Mouse (Mus musculus) MEL (cell line): Measurements from ENCODE around the gene Eif2b3. TPM values are rescaled to one million over a fixed set of nuclear protein-coding genes. Genes with fewer than 3 reads are reported as not detected.

Source experiments
- DNase-seq: peaks from one replicate; pipeline ENCODE4 v3.0.0; 2011; ENCODE audit warnings: low read depth, low spot score
- H3K27ac ChIP-seq: 2 replicates; pipeline ENCODE4 v1.5.1; 2012; ENCODE audit warnings: low read depth, mild to moderate bottlenecking, control low read depth, low read length, moderate library complexity; ENCODE audit not compliant: control insufficient read depth
- H3K27me3 ChIP-seq, 2 experiments: fragments of 150-350 bp in 1 of 2; sonication (generic) in 1 of 2; 2 replicates each; pipeline ENCODE4 v1.6.1; 2012; ENCODE audit warnings: low read length in 2 of 2, mild to moderate bottlenecking in 2 of 2, improper control_type of control experiment in 1 of 2, moderate library complexity in 1 of 2; ENCODE audit not compliant: insufficient read depth in 2 of 2, control insufficient read depth in 1 of 2
- H3K36me3 ChIP-seq, 2 experiments: 2 replicates each; pipeline ENCODE4 v1.6.1; 2012 to 2014; ENCODE audit warnings: low read length in 2 of 2, improper control_type of control experiment in 1 of 2, inconsistent platforms in 1 of 2, mild to moderate bottlenecking in 1 of 2; ENCODE audit not compliant: insufficient read depth in 2 of 2, control insufficient read depth in 1 of 2
- H3K4me1 ChIP-seq, 2 experiments: fragments of 150-350 bp in 1 of 2; sonication (generic) in 1 of 2; 2 replicates each; pipeline ENCODE4 v1.6.1; 2012; ENCODE audit warnings: low read length in 2 of 2, improper control_type of control experiment in 1 of 2, mild to moderate bottlenecking in 1 of 2; ENCODE audit not compliant: insufficient read depth in 2 of 2, control insufficient read depth in 1 of 2
- H3K4me3 ChIP-seq, 2 experiments: fragments of 150-350 bp in 1 of 2; sonication (generic) in 1 of 2; 2 replicates each; pipeline ENCODE4 v1.5.1; 2012; ENCODE audit warnings: low read depth in 2 of 2, low read length in 2 of 2, mild to moderate bottlenecking in 2 of 2, moderate library complexity in 2 of 2, control low read depth in 1 of 2, improper control_type of control experiment in 1 of 2; ENCODE audit not compliant: control insufficient read depth in 1 of 2, insufficient read depth in 1 of 2
- H3K79me2 ChIP-seq: 2 replicates; pipeline ENCODE4 v1.6.1; 2012; ENCODE audit warnings: mild to moderate bottlenecking, low read length, moderate library complexity; ENCODE audit not compliant: control insufficient read depth, poor library complexity, insufficient read depth
- H3K9ac ChIP-seq: 2 replicates; pipeline ENCODE4 v1.6.1; 2012; ENCODE audit warnings: low read depth, mild to moderate bottlenecking, control low read depth, low read length, moderate library complexity; ENCODE audit not compliant: control insufficient read depth, poor library complexity, severe bottlenecking
- H3K9me3 ChIP-seq: fragments of 150-350 bp; sonication (generic); replicated peaks from 2 replicates; pipeline ENCODE4 v1.6.1; 2012; ENCODE audit warnings: mild to moderate bottlenecking, low read length, improper control_type of control experiment, moderate library complexity; ENCODE audit not compliant: insufficient read depth
- BHLHE40 ChIP-seq: IDR thresholded peaks from 2 replicates; pipeline ENCODE4 v1.6.1; 2012; ENCODE audit warnings: low read depth, mild to moderate bottlenecking, inconsistent platforms, low read length, improper control_type of control experiment, borderline replicate concordance
- CHD2 ChIP-seq: IDR thresholded peaks from 2 replicates; pipeline ENCODE4 v1.6.1; 2011; ENCODE audit warnings: low read length, improper control_type of control experiment
- CTCF ChIP-seq, 3 experiments: IDR thresholded peaks in 2 of 3; conservative IDR thresholded peaks in 1 of 3; 2 replicates each; pipeline ENCODE4 v1.5.1; 2011 to 2012; ENCODE audit warnings: low read length in 3 of 3, low read depth in 2 of 3, mild to moderate bottlenecking in 2 of 3, improper control_type of control experiment in 1 of 3, inconsistent platforms in 1 of 3, mixed read lengths in 1 of 3, moderate library complexity in 1 of 3; ENCODE audit not compliant: control insufficient read depth in 1 of 3, insufficient read depth in 1 of 3, poor library complexity in 1 of 3, severe bottlenecking in 1 of 3
- E2F4 ChIP-seq: IDR thresholded peaks from 2 replicates; pipeline ENCODE4 v1.6.1; 2011; ENCODE audit warnings: low read depth, low read length, improper control_type of control experiment, borderline replicate concordance
- JUND ChIP-seq: IDR thresholded peaks from 2 replicates; pipeline ENCODE4 v1.6.1; 2011; ENCODE audit warnings: low read depth, mild to moderate bottlenecking, improper control_type of control experiment, low read length
- KAT2A ChIP-seq: conservative IDR thresholded peaks from 2 replicates; pipeline ENCODE4 v1.6.1; 2012; ENCODE audit warnings: low read depth, low read length, improper control_type of control experiment, inconsistent platforms
- MAFK ChIP-seq: IDR thresholded peaks from 2 replicates; pipeline ENCODE4 v1.6.1; 2011; ENCODE audit warnings: low read depth, mild to moderate bottlenecking, low read length, improper control_type of control experiment, borderline replicate concordance
- MYC ChIP-seq: IDR thresholded peaks from 2 replicates; pipeline ENCODE4 v1.6.1; 2011; ENCODE audit warnings: low read depth, mild to moderate bottlenecking, low read length, improper control_type of control experiment, moderate library complexity
- NELFE ChIP-seq: IDR thresholded peaks from 2 replicates; pipeline ENCODE4 v1.6.1; 2011; ENCODE audit warnings: low read depth, low read length, improper control_type of control experiment
- SMC3 ChIP-seq: IDR thresholded peaks from 2 replicates; pipeline ENCODE4 v1.6.1; 2011; ENCODE audit warnings: low read depth, low read length, improper control_type of control experiment
- TAL1 ChIP-seq: IDR thresholded peaks from 2 replicates; pipeline ENCODE4 v1.6.1; 2012; ENCODE audit warnings: mild to moderate bottlenecking, inconsistent platforms, low read length, moderate library complexity, mixed read lengths
- TCF12 ChIP-seq: IDR thresholded peaks from 2 replicates; pipeline ENCODE4 v1.6.1; 2014; ENCODE audit warnings: low read depth, mild to moderate bottlenecking, inconsistent platforms, low read length, improper control_type of control experiment, moderate library complexity
- ZC3H11A ChIP-seq: IDR thresholded peaks from 2 replicates; pipeline ENCODE4 v1.6.1; 2012; ENCODE audit warnings: low read depth, mild to moderate bottlenecking, inconsistent platforms, low read length, improper control_type of control experiment
- ZKSCAN1 ChIP-seq: IDR thresholded peaks from 2 replicates; pipeline ENCODE4 v1.6.1; 2012; ENCODE audit warnings: low read depth, mild to moderate bottlenecking, inconsistent platforms, low read length, improper control_type of control experiment, moderate library complexity
- ZNF384 ChIP-seq: IDR thresholded peaks from 2 replicates; pipeline ENCODE4 v1.6.1; 2012; ENCODE audit warnings: low read depth, mild to moderate bottlenecking, inconsistent platforms, low read length, improper control_type of control experiment
- polyA plus RNA-seq, 2 experiments: library from polyadenylated mRNA; stranded (reverse) in 1 of 2; unstranded in 1 of 2; fragments of >175 nt in 1 of 2; fragments of >200 nt in 1 of 2; gene quantifications; 2 replicates each; pipeline versions ENCODE4 v1.2.1 to v1.2.4; 2012; ENCODE audit warnings: low replicate concordance in 2 of 2, low read depth in 1 of 2; ENCODE audit not compliant: insufficient read length in 2 of 2, insufficient read depth in 1 of 2, missing spikeins in 1 of 2
- total RNA-seq: library from RNA; depleted of rRNA; stranded (reverse); fragments of 300-350 nt; gene quantifications from 2 replicates; pipeline ENCODE4 v1.2.3, GENCODE M21; 2012

The Eif2b3 gene
- total and polyA plus RNA-seq, 3 experiments = 77.5 to 79.3 TPM; not detected in 1

DNA sequence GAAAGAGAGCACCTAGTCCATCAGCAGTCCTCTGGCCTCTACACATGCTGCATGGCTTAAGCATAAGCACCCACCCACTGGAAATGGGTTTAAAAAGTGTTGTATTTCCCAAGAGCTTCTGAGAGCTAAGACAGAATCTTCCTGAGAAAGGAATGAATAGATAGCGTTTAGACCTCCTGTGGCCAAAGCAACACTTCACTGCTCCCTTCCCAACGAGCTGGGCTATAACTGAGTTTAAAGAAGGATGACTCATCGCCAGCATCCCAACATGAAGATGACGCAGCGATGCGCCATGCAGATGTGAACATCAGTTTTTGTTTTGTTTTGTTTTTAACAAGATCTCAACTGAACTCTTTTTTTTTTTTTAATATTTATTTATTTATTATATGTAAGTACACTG lies 5.6 kb upstream of the Eif2b3 start:
- Histone ChIP-seq H3K36me3 (peaks cover 0 to under 1% of the 10 kb centered on the region in 2 experiments; a peak in 2 of 4 replicates), H3K4me3 (no peak overlapping the region), H3K27me3 (peaks cover under 1 to 4% of the 10 kb centered on the region in 2 experiments; a peak in 2 of 4 replicates)
- peak; percentile 33 for DNase-seq
- TF ChIP-seq NELFE (no peak), E2F4 (no peak)
- TF ChIP-seq, all 39 proteins: peak for 0
- Histone ChIP-seq H3K9me3 (no peaks in the 10 kb centered on the region), H3K9ac (no peak overlapping the region), H3K79me2 (no peaks in the 10 kb centered on the region), H3K27ac (no peak overlapping the region), H3K4me1 (no peaks in the 10 kb centered on the region)

DNA sequence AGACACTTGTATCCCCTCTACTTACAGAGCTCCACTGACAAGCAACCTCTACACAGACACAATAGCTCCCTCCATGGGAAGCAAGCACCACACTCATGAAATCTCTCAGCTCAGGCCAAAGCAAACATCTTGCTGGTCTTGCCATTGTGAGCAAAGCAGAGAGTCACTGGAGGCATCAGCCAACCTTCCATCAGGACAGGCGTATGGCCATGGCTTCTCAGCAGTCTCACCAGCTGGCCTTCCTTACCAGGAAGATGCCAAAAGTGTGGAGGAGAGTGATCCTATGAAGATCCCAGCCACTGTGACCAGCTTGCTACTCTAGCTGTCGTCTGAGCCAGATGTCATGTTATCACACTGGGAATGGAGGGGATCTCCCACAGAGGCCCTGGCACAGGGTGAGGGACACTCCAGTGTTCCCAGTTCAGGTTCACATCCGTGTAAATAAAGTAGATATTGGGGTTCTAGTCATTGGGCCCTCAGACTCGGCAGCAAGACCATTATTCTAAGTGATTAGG lies 4.2 kb upstream of the Eif2b3 start:
- Histone ChIP-seq H3K27me3 (peaks cover 0 to 2% of the 10 kb centered on the region in 2 experiments; a peak in 1 of 4 replicates), H3K79me2 (peaks cover 6% of the 10 kb centered on the region; the same call in 1 of the 2 replicates), H3K4me1 (no peaks in the 10 kb centered on the region), H3K9me3 (no peaks in the 10 kb centered on the region), H3K27ac (no peak overlapping the region), H3K9ac (no peak overlapping the region), H3K36me3 (peaks cover 0 to 3% of the 10 kb centered on the region in 2 experiments; a peak in 2 of 4 replicates), H3K4me3 (no peak overlapping the region)
- no peak for DNase-seq
- TF ChIP-seq ZNF384 = no peak
- TF ChIP-seq TAL1 = no peak
- TF ChIP-seq MYC = no peak
- no peak for TF ChIP-seq JUND
- no peak for TF ChIP-seq MAFK
- no peak for TF ChIP-seq ZC3H11A
- no peak for TF ChIP-seq TCF12
- no peak for TF ChIP-seq CHD2
- no peak for TF ChIP-seq BHLHE40
- no peak for TF ChIP-seq ZKSCAN1
- no peak for TF ChIP-seq KAT2A

DNA sequence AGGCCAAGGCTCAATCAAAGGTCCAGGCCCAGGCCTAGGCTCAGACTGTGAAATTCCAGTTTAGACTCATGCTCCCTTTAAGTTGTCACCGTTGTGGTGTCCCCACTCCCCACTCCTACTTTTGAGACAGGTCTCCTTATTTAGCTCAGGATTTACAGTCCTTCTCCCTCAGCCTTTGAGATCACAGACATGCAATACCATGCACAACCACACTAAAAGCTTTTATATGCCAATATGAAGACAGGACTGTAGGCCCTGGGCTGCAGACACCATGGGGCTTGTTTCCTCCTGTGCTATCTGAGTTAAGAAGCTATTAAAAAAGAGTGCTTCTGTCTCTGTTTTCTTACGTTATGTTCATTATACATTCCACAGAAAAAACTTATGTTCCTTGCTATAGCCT lies 1.5 kb upstream of the Eif2b3 start:
- TF ChIP-seq SMC3 (no peak), CTCF (IDR thresholded peaks at IDR 0.05 in 2 of 3, conservative IDR thresholded peaks at IDR 0.05 in 1 of 3; ENCODE audit: control insufficient read depth in 1 of 3, insufficient read depth in 1 of 3, low read depth in 2 of 3, low read length in 3 of 3, poor library complexity in 1 of 3, severe bottlenecking in 1 of 3) (peak in 1 of 3 experiments; percentile 19; a peak in 1 of 6 replicates), CHD2 (no peak)
- no peaks in the 10 kb centered on the region; a peak in 1 of 4 replicates for H3K27me3 ChIP-seq
- no peaks in the 10 kb centered on the region for H3K9me3 ChIP-seq
- H3K36me3 ChIP-seq = peaks cover 6 to 15% of the 10 kb centered on the region in 2 experiments
- H3K79me2 ChIP-seq = peaks cover 19% of the 10 kb centered on the region
- peaks cover 0 to 3% of the 10 kb centered on the region in 2 experiments; a peak in 3 of 4 replicates for H3K4me1 ChIP-seq
- DNase-seq = peak; percentile 52
- H3K9ac ChIP-seq = no peak overlapping the region
- H3K27ac ChIP-seq = no peak overlapping the region
- no peak overlapping the region for H3K4me3 ChIP-seq
